Mouse (Mus musculus): ENCODE results near the gene Olfr10. TPM values are rescaled to one million over a fixed set of nuclear protein-coding genes. Genes with fewer than 3 reads are reported as not detected.

Gene Olfr10
- total and polyA plus RNA-seq, 2 experiments from 2014 or later = 0.10 TPM; not detected in 1

GRCm38 (mm10) chr11:49322442-49322841, 17.9 kb downstream of the Olfr10 start, which contains the start of gene Olfr1391:
Gene Olfr1391, plus strand, starts transcription at chr11:49322742.
- Histone ChIP-seq H3K36me3 (ENCODE audit: insufficient read depth) (no peaks in the 10 kb centered on the region), H3K4me3 (ENCODE audit: low read depth, low read length) (no peak within 1 kb of the TSS), H3K4me2 (ENCODE audit: low read depth) (no peak within 1 kb of the TSS), H3K27me3 (ENCODE audit: insufficient read depth, low read length) (no peaks in the 10 kb centered on the region), H3K27ac (ENCODE audit: low read depth, low read length) (no peak within 1 kb of the TSS), H3K4me1 (ENCODE audit: insufficient read depth) (no peaks in the 10 kb centered on the region), H3K9me3 (ENCODE audit: low read length) (no peaks in the 10 kb centered on the region), H3K9ac (no peak within 1 kb of the TSS)
- 75% methylated on average over 2 of the region's 2 CpGs for WGBS
- no peak for DNase-seq
- no peak for TF ChIP-seq CTCF (IDR thresholded peaks at IDR 0.05; ENCODE audit: low read depth)
- ATAC-seq = no peak

DNA sequence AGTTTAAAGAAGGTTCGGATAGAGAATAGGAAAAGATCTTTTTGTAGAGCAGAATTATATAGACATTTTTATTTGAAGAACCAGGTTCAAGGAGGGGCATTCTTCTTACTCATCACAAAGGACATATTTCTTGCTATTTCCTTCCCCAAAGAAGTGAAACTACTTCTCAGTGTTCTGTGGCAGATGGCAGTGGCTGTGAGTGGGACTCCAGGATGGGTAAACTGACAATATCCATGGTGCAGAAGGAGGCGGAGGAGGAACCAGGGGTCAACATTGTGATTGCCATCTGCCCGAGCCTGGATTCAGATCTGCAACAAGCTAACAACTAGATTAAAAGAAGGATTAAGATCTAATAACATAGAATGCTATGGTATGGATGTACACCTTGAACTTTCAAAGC, 22.2 kb downstream of the Olfr10 start:
- TF ChIP-seq CTCF (IDR thresholded peaks at IDR 0.05; ENCODE audit: low read depth) = no peak
- DNase-seq = no peak

GRCm38 (mm10) chr11:49329686-49330085, 25.1 kb downstream of the Olfr10 start:
- no peak overlapping the region for H3K4me2 ChIP-seq (ENCODE audit: low read depth)
- DNase-seq (no peak), ATAC-seq (no peak)
- no peaks in the 10 kb centered on the region for H3K36me3 ChIP-seq (ENCODE audit: insufficient read depth)
- no peak overlapping the region for H3K9ac ChIP-seq
- H3K4me1 ChIP-seq (ENCODE audit: insufficient read depth) = no peaks in the 10 kb centered on the region
- H3K27ac ChIP-seq (ENCODE audit: low read depth, low read length) = no peak overlapping the region
- H3K4me3 ChIP-seq (ENCODE audit: low read depth, low read length) = no peak overlapping the region
- no peak for TF ChIP-seq CTCF (IDR thresholded peaks at IDR 0.05; ENCODE audit: low read depth)
- H3K27me3 ChIP-seq (ENCODE audit: insufficient read depth, low read length) = no peaks in the 10 kb centered on the region
- no peaks in the 10 kb centered on the region for H3K9me3 ChIP-seq (ENCODE audit: low read length)
- WGBS = 74% methylated on average over 1 of the region's 1 CpGs

More for the DNA sequence above, 22.2 kb downstream of the Olfr10 start:
- H3K36me3 ChIP-seq (ENCODE audit: insufficient read depth) = no peaks in the 10 kb centered on the region
- H3K9ac ChIP-seq = no peak overlapping the region
- no peaks in the 10 kb centered on the region for H3K4me1 ChIP-seq (ENCODE audit: insufficient read depth)
- no peak overlapping the region for H3K27ac ChIP-seq (ENCODE audit: low read depth, low read length)
- WGBS = 84% methylated on average over 3 of the region's 3 CpGs
- no peaks in the 10 kb centered on the region for H3K9me3 ChIP-seq (ENCODE audit: low read length)
- H3K4me2 ChIP-seq (ENCODE audit: low read depth) = no peak overlapping the region
- no peak overlapping the region for H3K4me3 ChIP-seq (ENCODE audit: low read depth, low read length)
- ATAC-seq = no peak
- H3K27me3 ChIP-seq (ENCODE audit: insufficient read depth, low read length) = no peaks in the 10 kb centered on the region

DNA sequence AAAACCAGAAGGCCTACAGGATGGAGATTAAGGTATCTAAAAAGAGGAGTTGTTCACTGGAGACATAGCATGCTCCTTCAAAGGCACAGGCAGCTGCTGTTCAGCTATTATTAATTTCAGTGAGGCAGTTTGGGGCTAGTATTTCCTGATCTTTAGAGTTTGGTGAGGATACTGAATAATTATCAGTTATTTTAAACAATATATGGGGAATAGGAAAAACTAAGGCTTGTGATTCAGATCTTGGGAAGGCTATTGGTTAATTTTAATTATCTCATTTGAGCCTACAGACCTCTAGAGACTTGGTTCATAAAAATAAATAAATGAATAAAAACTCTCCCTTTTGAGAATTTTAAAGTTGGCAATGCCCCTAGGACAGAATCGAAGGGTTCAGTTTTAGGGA, 30.3 kb downstream of the Olfr10 start, which contains the start of gene Olfr1390:
Gene Olfr1390 (plus strand): TSS at position 301 of the 400 bp plus-strand sequence.
- 90% methylated on average over 1 of the region's 1 CpGs for WGBS
- Histone ChIP-seq H3K9me3 (ENCODE audit: low read length) (no peaks in the 10 kb centered on the region), H3K4me3 (ENCODE audit: low read depth, low read length) (no peak within 1 kb of the TSS), H3K4me2 (ENCODE audit: low read depth) (no peak within 1 kb of the TSS), H3K27me3 (ENCODE audit: insufficient read depth, low read length) (no peaks in the 10 kb centered on the region), H3K9ac (no peak within 1 kb of the TSS), H3K27ac (ENCODE audit: low read depth, low read length) (no peak within 1 kb of the TSS), H3K4me1 (ENCODE audit: insufficient read depth) (no peaks in the 10 kb centered on the region), H3K36me3 (ENCODE audit: insufficient read depth) (no peaks in the 10 kb centered on the region)
- ATAC-seq (no peak), DNase-seq (no peak)
- TF ChIP-seq CTCF (IDR thresholded peaks at IDR 0.05; ENCODE audit: low read depth) = no peak

GRCm38 (mm10) chr11:49337150-49337832, 32.8 kb downstream of the Olfr10 start:
- no peak for ATAC-seq
- Histone ChIP-seq H3K4me3 (ENCODE audit: low read depth, low read length) (no peak overlapping the region), H3K9me3 (ENCODE audit: low read length) (no peaks in the 10 kb centered on the region), H3K27me3 (ENCODE audit: insufficient read depth, low read length) (no peaks in the 10 kb centered on the region), H3K36me3 (ENCODE audit: insufficient read depth) (no peaks in the 10 kb centered on the region), H3K4me1 (ENCODE audit: insufficient read depth) (no peaks in the 10 kb centered on the region), H3K27ac (ENCODE audit: low read depth, low read length) (no peak overlapping the region), H3K4me2 (ENCODE audit: low read depth) (no peak overlapping the region), H3K9ac (no peak overlapping the region)
- no peak for DNase-seq
- 70% methylated on average over 4 of the region's 4 CpGs for WGBS
- TF ChIP-seq CTCF (IDR thresholded peaks at IDR 0.05; ENCODE audit: low read depth) = no peak

Other genes starting within 250 kb of the Olfr10 start
- 0.46 TPM in 1 of 2 replicates, not detected in the other for gene Tgtp2, start 240.5 kb upstream of the Olfr10 start, total RNA-seq (2014; rRNA removed)
- 0.13 TPM in 1 of 2 replicates, not detected in the other for gene Tgtp2, start 240.5 kb upstream of the Olfr10 start, polyA plus RNA-seq (2015; fragmentation: Nextera tagmentation; extraction: Ambion mirVana)
- gene Ifi47, start 228.2 kb upstream of the Olfr10 start, total RNA-seq (2014; rRNA removed) = 1.2 and 1.6 TPM in 2 replicates
- gene Ifi47, start 228.2 kb upstream of the Olfr10 start, polyA plus RNA-seq (2015; fragmentation: Nextera tagmentation; extraction: Ambion mirVana) = 0.67 and 0.70 TPM in 2 replicates
- gene Olfr1396, start 189.9 kb upstream of the Olfr10 start, total RNA-seq (2014; rRNA removed) = 0.05 TPM in 1 of 2 replicates, not detected in the other
- 0.05 TPM in 1 of 2 replicates, not detected in the other for gene Olfr1396, start 189.9 kb upstream of the Olfr10 start, polyA plus RNA-seq (2015; fragmentation: Nextera tagmentation; extraction: Ambion mirVana)
- gene Olfr1395, start 162.5 kb upstream of the Olfr10 start, total RNA-seq (2014; rRNA removed) = not detected in 2 replicates
- not detected in 2 replicates for gene Olfr1395, start 162.5 kb upstream of the Olfr10 start, polyA plus RNA-seq (2015; fragmentation: Nextera tagmentation; extraction: Ambion mirVana)
- gene Olfr1394, start 150.4 kb upstream of the Olfr10 start, total RNA-seq (2014; rRNA removed) = not detected in 2 replicates
- gene Olfr1394, start 150.4 kb upstream of the Olfr10 start, polyA plus RNA-seq (2015; fragmentation: Nextera tagmentation; extraction: Ambion mirVana) = not detected in 2 replicates
- gene Btnl9, start 117.6 kb upstream of the Olfr10 start, total RNA-seq (2014; rRNA removed) = 0.08 and 0.14 TPM in 2 replicates
- gene Btnl9, start 117.6 kb upstream of the Olfr10 start, polyA plus RNA-seq (2015; fragmentation: Nextera tagmentation; extraction: Ambion mirVana) = 0.16 TPM in 1 of 2 replicates, not detected in the other
- 55.8 and 59.5 TPM in 2 replicates for gene Zfp62, start 101.4 kb upstream of the Olfr10 start, total RNA-seq (2014; rRNA removed)
- gene Zfp62, start 101.4 kb upstream of the Olfr10 start, polyA plus RNA-seq (2015; fragmentation: Nextera tagmentation; extraction: Ambion mirVana) = 23.9 and 25.5 TPM in 2 replicates
- 63.3 and 75.7 TPM in 2 replicates for gene Mgat1, start 60.5 kb upstream of the Olfr10 start, total RNA-seq (2014; rRNA removed)
- gene Mgat1, start 60.5 kb upstream of the Olfr10 start, polyA plus RNA-seq (2015; fragmentation: Nextera tagmentation; extraction: Ambion mirVana) = 25.3 and 28.1 TPM in 2 replicates
- gene Olfr1393, start 26.4 kb upstream of the Olfr10 start, total RNA-seq (2014; rRNA removed) = 0.08 and 0.48 TPM in 2 replicates
- gene Olfr1393, start 26.4 kb upstream of the Olfr10 start, polyA plus RNA-seq (2015; fragmentation: Nextera tagmentation; extraction: Ambion mirVana) = 0.10 TPM in 1 of 2 replicates, not detected in the other
- gene Olfr1392, start 19.5 kb upstream of the Olfr10 start, total RNA-seq (2014; rRNA removed) = 0.31 and 0.95 TPM in 2 replicates
- gene Olfr1392, start 19.5 kb upstream of the Olfr10 start, polyA plus RNA-seq (2015; fragmentation: Nextera tagmentation; extraction: Ambion mirVana) = 0.12 TPM in 1 of 2 replicates, not detected in the other
- gene Olfr1391, start 18.0 kb downstream of the Olfr10 start, total RNA-seq (2014; rRNA removed) = not detected in 2 replicates
- not detected in 2 replicates for gene Olfr1391, start 18.0 kb downstream of the Olfr10 start, polyA plus RNA-seq (2015; fragmentation: Nextera tagmentation; extraction: Ambion mirVana)
- not detected in 2 replicates for gene Olfr1390, start 30.4 kb downstream of the Olfr10 start, total RNA-seq (2014; rRNA removed)
- not detected in 2 replicates for gene Olfr1390, start 30.4 kb downstream of the Olfr10 start, polyA plus RNA-seq (2015; fragmentation: Nextera tagmentation; extraction: Ambion mirVana)
- not detected in 2 replicates for gene Olfr1389, start 118.3 kb downstream of the Olfr10 start, total RNA-seq (2014; rRNA removed)
- gene Olfr1389, start 118.3 kb downstream of the Olfr10 start, polyA plus RNA-seq (2015; fragmentation: Nextera tagmentation; extraction: Ambion mirVana) = not detected in 2 replicates
- gene Olfr1388, start 131.9 kb downstream of the Olfr10 start, total RNA-seq (2014; rRNA removed) = 0.05 TPM in 1 of 2 replicates, not detected in the other
- gene Olfr1388, start 131.9 kb downstream of the Olfr10 start, polyA plus RNA-seq (2015; fragmentation: Nextera tagmentation; extraction: Ambion mirVana) = 0.04 TPM in 1 of 2 replicates, not detected in the other
- gene Olfr1387, start 150.6 kb downstream of the Olfr10 start, total RNA-seq (2014; rRNA removed) = not detected in 2 replicates
- not detected in 2 replicates for gene Olfr1387, start 150.6 kb downstream of the Olfr10 start, polyA plus RNA-seq (2015; fragmentation: Nextera tagmentation; extraction: Ambion mirVana)
- gene Olfr1386, start 160.3 kb downstream of the Olfr10 start, total RNA-seq (2014; rRNA removed) = not detected in 2 replicates
- not detected in 2 replicates for gene Olfr1386, start 160.3 kb downstream of the Olfr10 start, polyA plus RNA-seq (2015; fragmentation: Nextera tagmentation; extraction: Ambion mirVana)
- 0.05 TPM in 1 of 2 replicates, not detected in the other for gene Olfr1385, start 184.3 kb downstream of the Olfr10 start, total RNA-seq (2014; rRNA removed)
- gene Olfr1385, start 184.3 kb downstream of the Olfr10 start, polyA plus RNA-seq (2015; fragmentation: Nextera tagmentation; extraction: Ambion mirVana) = not detected in 2 replicates
- not detected in 2 replicates for gene Olfr1384, start 202.0 kb downstream of the Olfr10 start, total RNA-seq (2014; rRNA removed)
- gene Olfr1384, start 202.0 kb downstream of the Olfr10 start, polyA plus RNA-seq (2015; fragmentation: Nextera tagmentation; extraction: Ambion mirVana) = not detected in 2 replicates
- gene Olfr1383, start 214.9 kb downstream of the Olfr10 start, total RNA-seq (2014; rRNA removed) = not detected in 2 replicates
- gene Olfr1383, start 214.9 kb downstream of the Olfr10 start, polyA plus RNA-seq (2015; fragmentation: Nextera tagmentation; extraction: Ambion mirVana) = not detected in 2 replicates
- gene Olfr1382, start 223.5 kb downstream of the Olfr10 start, total RNA-seq (2014; rRNA removed) = not detected in 2 replicates
- not detected in 2 replicates for gene Olfr1382, start 223.5 kb downstream of the Olfr10 start, polyA plus RNA-seq (2015; fragmentation: Nextera tagmentation; extraction: Ambion mirVana)
- not detected in 2 replicates for gene Olfr1381, start 238.7 kb downstream of the Olfr10 start, total RNA-seq (2014; rRNA removed)
- not detected in 2 replicates for gene Olfr1381, start 238.7 kb downstream of the Olfr10 start, polyA plus RNA-seq (2015; fragmentation: Nextera tagmentation; extraction: Ambion mirVana)